Mouse (Mus musculus) forebrain, embryonic 13.5 days (tissue): Measurements from ENCODE around the gene Mrpl34. TPM values are rescaled to one million over a fixed set of nuclear protein-coding genes. Genes with fewer than 3 reads are reported as not detected.
A peak's percentile ranks its signal among the peaks of the same experiment; 100 is the strongest.
"Not testable (repeated sequence)": the region's sequence is repeated elsewhere in the genome, so short reads cannot be mapped to it uniquely, and the experiment has no call there.

Source experiments
- ATAC-seq: fragments of 200-750 bp; cut with Nextera tagmentation; 2 replicates; pipeline ENCODE4 v1.8.0; 2017
- H3K27ac ChIP-seq: fragments of 300-500 bp; sonication (generic); 2 replicates; pipeline ENCODE4 v1.5.1; 2015; ENCODE audit warnings: inconsistent platforms, mild to moderate bottlenecking, moderate library complexity
- H3K27me3 ChIP-seq: fragments of 300-500 bp; sonication (generic); 2 replicates; pipeline ENCODE4 v1.6.1; 2015; ENCODE audit warnings: mild to moderate bottlenecking, inconsistent platforms
- H3K36me3 ChIP-seq: fragments of 300-500 bp; sonication (generic); 2 replicates; pipeline ENCODE4 v1.6.1; 2015; ENCODE audit warnings: mild to moderate bottlenecking, inconsistent platforms; ENCODE audit not compliant: poor library complexity, severe bottlenecking
- H3K4me1 ChIP-seq: fragments of 300-500 bp; sonication (generic); 2 replicates; pipeline ENCODE4 v1.6.1; 2015; ENCODE audit warnings: inconsistent platforms
- H3K4me2 ChIP-seq: fragments of 300-500 bp; sonication (generic); 2 replicates; pipeline ENCODE4 v1.6.1; 2015; ENCODE audit warnings: inconsistent platforms, mild to moderate bottlenecking, moderate library complexity
- H3K4me3 ChIP-seq: fragments of 300-500 bp; sonication (generic); 2 replicates; pipeline ENCODE4 v1.5.1; 2015; ENCODE audit warnings: mild to moderate bottlenecking, inconsistent platforms
- H3K9ac ChIP-seq: fragments of 300-500 bp; sonication (generic); 2 replicates; pipeline ENCODE4 v1.6.1; 2015; ENCODE audit warnings: mild to moderate bottlenecking, inconsistent platforms
- H3K9me3 ChIP-seq: fragments of 300-500 bp; sonication (generic); replicated peaks from 2 replicates; pipeline ENCODE4 v1.6.1; 2016; ENCODE audit warnings: inconsistent platforms
- WGBS: fragments of 180-500 bp; shearing (Covaris S2); methylation state at CpG from one replicate; pipeline ENCODE4 v1.1.7; 2015; 5-methylcytosine and 5-hydroxymethylcytosine counted together
- polyA plus RNA-seq: library from polyadenylated mRNA; unstranded; fragments of >200 nt; fragmentation: Nextera tagmentation; extraction: Ambion mirVana; gene quantifications from 2 replicates; pipeline ENCODE4 v1.2.1, GENCODE M21; 2015

Gene Mrpl34
- polyA plus RNA-seq, result 212 and 245 TPM in 2 replicates

GRCm38 (mm10) chr8:71464513-71465500, at the start of gene Mrpl34:
Gene Mrpl34 (plus strand): TSS chr8:71464959.
- H3K27ac ChIP-seq, result peak within 1 kb of the TSS; percentile 90
- no peaks in the 10 kb centered on the region for H3K9me3 ChIP-seq
- H3K4me3 ChIP-seq, result peak within 1 kb of the TSS; percentile 95
- H3K9ac ChIP-seq, result peak within 1 kb of the TSS; percentile 91
- ATAC-seq, result peak; percentile 71
- H3K4me1 ChIP-seq, result peaks cover 46% of the 10 kb centered on the region
- H3K4me2 ChIP-seq, result peak within 1 kb of the TSS; percentile 94
- peaks cover 17% of the 10 kb centered on the region for H3K36me3 ChIP-seq
- WGBS, result under 1% methylated on average over 59 of the region's 59 CpGs
- H3K27me3 ChIP-seq, result no peaks in the 10 kb centered on the region

GRCm38 (mm10) chr8:71422121-71422520, 42.6 kb upstream of the Mrpl34 start:
- ATAC-seq, result no peak
- Histone ChIP-seq H3K9me3 (no peaks in the 10 kb centered on the region), H3K9ac (no peak overlapping the region), H3K4me3 (no peak overlapping the region), H3K36me3 (no peaks in the 10 kb centered on the region), H3K4me2 (no peak overlapping the region), H3K4me1 (no peaks in the 10 kb centered on the region), H3K27me3 (no peaks in the 10 kb centered on the region), H3K27ac (no peak overlapping the region)

- H3K9me3 ChIP-seq, H3K4me2 ChIP-seq, ATAC-seq, H3K27me3 ChIP-seq, H3K4me1 ChIP-seq, H3K27ac ChIP-seq, H3K36me3 ChIP-seq, H3K9ac ChIP-seq, H3K4me3 ChIP-seq: not testable (repeated sequence)
- 80% methylated on average over 1 of the region's 1 CpGs for WGBS
Observed at GRCm38 (mm10) chr8:71432935-71433334, 31.8 kb upstream of the Mrpl34 start.

GRCm38 (mm10) chr8:71437041-71437440, 27.7 kb upstream of the Mrpl34 start:
- H3K9ac ChIP-seq, result no peak overlapping the region
- no peak for ATAC-seq
- H3K4me2 ChIP-seq, result no peak overlapping the region
- no peaks in the 10 kb centered on the region for H3K4me1 ChIP-seq
- peaks cover 3% of the 10 kb centered on the region for H3K27me3 ChIP-seq
- no peak overlapping the region for H3K27ac ChIP-seq
- H3K9me3 ChIP-seq, result 0 out of 2 replicates have a peak, but pooled peaks cover 2% of the 10 kb centered on the region
- no peaks in the 10 kb centered on the region for H3K36me3 ChIP-seq
- WGBS, result 55% methylated on average over 3 of the region's 3 CpGs
- H3K4me3 ChIP-seq, result no peak overlapping the region

- no peak overlapping the region for H3K9ac ChIP-seq
- WGBS, result 1% methylated on average over 7 of the region's 7 CpGs
- no peak overlapping the region for H3K4me3 ChIP-seq
Observed at GRCm38 (mm10) chr8:71441404-71441803, 23.4 kb upstream of the Mrpl34 start.

GRCm38 (mm10) chr8:71445096-71445495, 19.7 kb upstream of the Mrpl34 start:
- no peaks in the 10 kb centered on the region for H3K36me3 ChIP-seq
- no peak for ATAC-seq
- 84% methylated on average over 7 of the region's 7 CpGs for WGBS

More at GRCm38 (mm10) chr8:71441404-71441803, 23.4 kb upstream of the Mrpl34 start:
- Histone ChIP-seq H3K4me1 (no peaks in the 10 kb centered on the region), H3K36me3 (no peaks in the 10 kb centered on the region), H3K27ac (no peak overlapping the region), H3K27me3 (peaks cover 19% of the 10 kb centered on the region), H3K4me2 (no peak overlapping the region), H3K9me3 (no peaks in the 10 kb centered on the region)
- ATAC-seq, result peak; percentile 45; the same call in 1 of the 2 replicates

GRCm38 (mm10) chr8:71451337-71451736, 13.4 kb upstream of the Mrpl34 start:
- no peak overlapping the region for H3K4me3 ChIP-seq
- H3K27ac ChIP-seq, result no peak overlapping the region
- H3K9me3 ChIP-seq, result no peaks in the 10 kb centered on the region
- H3K4me2 ChIP-seq, result no peak overlapping the region
- WGBS, result 67% methylated on average over 4 of the region's 4 CpGs
- 0 out of 2 replicates have a peak, but pooled peaks cover 2% of the 10 kb centered on the region for H3K36me3 ChIP-seq
- H3K9ac ChIP-seq, result no peak overlapping the region
- H3K4me1 ChIP-seq, result no peaks in the 10 kb centered on the region
- no peaks in the 10 kb centered on the region for H3K27me3 ChIP-seq
- no peak for ATAC-seq

More at GRCm38 (mm10) chr8:71445096-71445495, 19.7 kb upstream of the Mrpl34 start:
- peaks cover 19% of the 10 kb centered on the region for H3K27me3 ChIP-seq
- H3K4me2 ChIP-seq, result no peak overlapping the region
- H3K9me3 ChIP-seq, result no peaks in the 10 kb centered on the region
- H3K9ac ChIP-seq, result no peak overlapping the region
- no peak overlapping the region for H3K27ac ChIP-seq
- no peak overlapping the region for H3K4me3 ChIP-seq
- no peaks in the 10 kb centered on the region for H3K4me1 ChIP-seq

GRCm38 (mm10) chr8:71451777-71452176, 13.0 kb upstream of the Mrpl34 start:
- Histone ChIP-seq H3K9ac (no peak overlapping the region), H3K4me2 (no peak overlapping the region), H3K27ac (no peak overlapping the region), H3K27me3 (no peaks in the 10 kb centered on the region), H3K4me1 (no peaks in the 10 kb centered on the region), H3K9me3 (no peaks in the 10 kb centered on the region), H3K4me3 (no peak overlapping the region), H3K36me3 (peaks cover 7% of the 10 kb centered on the region)
- ATAC-seq, result no peak
- WGBS, result 65% methylated on average over 11 of the region's 11 CpGs

- H3K9ac ChIP-seq, result no peak overlapping the region
- H3K4me2 ChIP-seq, result no peak overlapping the region
- ATAC-seq, result no peak
- WGBS, result 87% methylated on average over 2 of the region's 2 CpGs
- H3K27ac ChIP-seq, result no peak overlapping the region
- no peaks in the 10 kb centered on the region for H3K27me3 ChIP-seq
- no peak overlapping the region for H3K4me3 ChIP-seq
- H3K9me3 ChIP-seq, result no peaks in the 10 kb centered on the region
- H3K4me1 ChIP-seq, result no peaks in the 10 kb centered on the region
- H3K36me3 ChIP-seq, result peaks cover 16% of the 10 kb centered on the region
Observed at GRCm38 (mm10) chr8:71452669-71453068, 12.1 kb upstream of the Mrpl34 start.

GRCm38 (mm10) chr8:71454668-71455067, 10.1 kb upstream of the Mrpl34 start:
- H3K36me3 ChIP-seq, result peaks cover 36% of the 10 kb centered on the region
- H3K27ac ChIP-seq, result no peak overlapping the region
- H3K4me3 ChIP-seq, result no peak overlapping the region
- no peak overlapping the region for H3K4me2 ChIP-seq
- no peaks in the 10 kb centered on the region for H3K27me3 ChIP-seq
- peaks cover 8% of the 10 kb centered on the region; the same call in 1 of the 2 replicates for H3K4me1 ChIP-seq
- H3K9me3 ChIP-seq, result no peaks in the 10 kb centered on the region
- WGBS, result 81% methylated on average over 8 of the region's 8 CpGs
- ATAC-seq, result no peak
- no peak overlapping the region for H3K9ac ChIP-seq

- Histone ChIP-seq H3K36me3 (peaks cover 54% of the 10 kb centered on the region), H3K9me3 (no peaks in the 10 kb centered on the region), H3K9ac (no peak overlapping the region), H3K4me2 (no peak overlapping the region), H3K4me1 (peaks cover 22% of the 10 kb centered on the region), H3K27me3 (no peaks in the 10 kb centered on the region), H3K27ac (no peak overlapping the region), H3K4me3 (no peak overlapping the region)
- 40% methylated on average over 22 of the region's 22 CpGs for WGBS
- no peak for ATAC-seq
Observed at GRCm38 (mm10) chr8:71456906-71457305, 7.9 kb upstream of the Mrpl34 start.

GRCm38 (mm10) chr8:71457659-71458270, 7.0 kb upstream of the Mrpl34 start:
- H3K27ac ChIP-seq, result no peak overlapping the region
- H3K9ac ChIP-seq, result no peak overlapping the region
- ATAC-seq, result no peak
- no peaks in the 10 kb centered on the region for H3K9me3 ChIP-seq
- H3K36me3 ChIP-seq, result peaks cover 54% of the 10 kb centered on the region
- no peak overlapping the region for H3K4me2 ChIP-seq
- peaks cover 31% of the 10 kb centered on the region for H3K4me1 ChIP-seq
- H3K27me3 ChIP-seq, result no peaks in the 10 kb centered on the region
- WGBS, result 84% methylated on average over 20 of the region's 20 CpGs
- no peak overlapping the region for H3K4me3 ChIP-seq
